Mouse (Mus musculus): ENCODE results near the gene Eef1akmt3. TPM values are rescaled to one million over a fixed set of nuclear protein-coding genes. Genes with fewer than 3 reads are reported as not detected.
"Not testable (repeated sequence)": the region's sequence is repeated elsewhere in the genome, so short reads cannot be mapped to it uniquely, and the experiment has no call there.

The Eef1akmt3 gene
- total RNA-seq, 2 experiments from 2014 or later, result not detected

DNA sequence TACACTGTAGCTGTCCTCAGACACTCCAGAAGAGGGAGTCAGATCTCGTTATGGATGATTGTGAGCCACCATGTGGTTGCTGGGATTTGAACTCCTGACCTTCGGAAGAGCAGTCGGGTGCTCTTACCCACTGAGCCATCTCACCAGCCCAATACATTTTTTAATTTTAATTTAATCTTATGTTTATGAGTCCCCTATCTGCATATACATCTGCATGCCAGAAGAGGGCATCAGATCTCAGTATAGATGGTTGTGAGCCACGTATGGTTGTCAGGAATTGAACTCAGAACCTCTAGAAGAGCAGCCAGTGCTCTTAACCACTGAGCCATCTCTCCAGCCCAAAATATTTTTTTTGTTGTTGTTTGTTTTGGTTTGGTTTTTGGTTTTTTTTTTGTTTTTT is 31.0 kb upstream of the Eef1akmt3 start:
- not testable (repeated sequence) for ATAC-seq (replicated peaks; ENCODE audit: poor library complexity, severe bottlenecking)

DNA sequence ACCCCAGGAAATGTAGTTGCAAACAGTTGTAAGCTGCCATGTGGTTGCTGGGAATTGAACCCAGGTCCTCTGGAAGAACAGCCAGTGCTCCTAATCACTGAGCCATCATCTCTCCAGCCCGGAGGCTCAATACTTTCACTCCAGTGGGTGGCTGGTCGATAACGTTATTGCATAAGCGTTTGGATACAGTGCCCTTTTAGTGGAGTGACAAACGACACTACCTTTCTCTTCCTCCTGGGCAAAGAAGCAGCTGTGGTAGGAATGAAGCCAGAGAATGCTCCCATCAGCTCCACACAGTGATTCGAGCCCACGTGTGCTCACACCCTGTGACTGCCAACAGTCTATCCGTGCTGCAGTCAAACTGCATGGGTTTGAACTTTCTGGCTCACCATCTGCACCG is 29.9 kb upstream of the Eef1akmt3 start:
- no peak for ATAC-seq (replicated peaks; ENCODE audit: poor library complexity, severe bottlenecking)

DNA sequence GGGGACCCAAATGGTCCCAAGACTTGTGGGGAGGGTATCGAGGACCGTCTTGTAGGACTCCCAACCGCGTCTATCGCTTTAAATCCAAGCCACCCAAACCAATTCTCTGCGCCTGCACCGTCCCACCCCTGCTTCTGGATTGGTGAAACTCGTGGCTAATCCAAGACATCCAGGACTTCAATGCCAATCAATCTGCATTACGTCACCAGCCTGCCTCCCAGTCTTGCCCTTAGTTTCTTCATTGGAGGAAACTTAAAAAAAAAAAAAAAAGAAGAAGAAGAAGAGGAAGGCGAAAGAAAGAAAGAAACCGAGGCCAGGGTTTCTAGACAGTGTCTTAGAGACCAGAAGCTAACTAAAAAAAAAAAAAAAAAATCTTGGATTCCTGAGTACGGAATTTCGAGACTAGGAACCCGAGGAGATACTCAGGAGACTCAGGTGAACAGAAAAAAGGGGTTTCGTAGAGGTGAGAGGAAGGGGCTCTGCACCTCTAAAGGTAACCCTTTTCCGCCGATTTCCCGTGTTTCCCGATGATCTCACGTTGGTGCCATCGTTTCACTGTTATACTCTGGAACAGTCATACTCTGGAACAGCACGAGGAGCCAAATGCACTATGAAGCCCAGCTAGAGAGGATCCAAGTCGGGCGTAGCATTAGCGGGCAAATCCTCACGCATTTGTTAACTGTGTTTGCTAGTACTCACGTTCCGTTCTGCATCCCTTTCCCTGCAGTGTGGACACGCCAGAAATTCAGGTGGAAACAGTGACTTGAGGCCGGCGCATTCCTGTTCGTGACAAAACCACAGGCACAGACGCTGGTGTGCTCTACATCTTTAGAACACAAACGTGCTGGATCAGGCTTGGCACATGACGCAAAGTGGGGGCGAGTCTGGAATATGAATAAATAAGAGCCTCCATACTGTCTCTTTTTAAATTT is 29.1 kb upstream of the Eef1akmt3 start, which contains the start of gene Tspan31:
Gene Tspan31 (minus strand): TSS at position 75 of the 932 bp plus-strand sequence.
- peak; percentile 73 for ATAC-seq (replicated peaks; ENCODE audit: poor library complexity, severe bottlenecking)

DNA sequence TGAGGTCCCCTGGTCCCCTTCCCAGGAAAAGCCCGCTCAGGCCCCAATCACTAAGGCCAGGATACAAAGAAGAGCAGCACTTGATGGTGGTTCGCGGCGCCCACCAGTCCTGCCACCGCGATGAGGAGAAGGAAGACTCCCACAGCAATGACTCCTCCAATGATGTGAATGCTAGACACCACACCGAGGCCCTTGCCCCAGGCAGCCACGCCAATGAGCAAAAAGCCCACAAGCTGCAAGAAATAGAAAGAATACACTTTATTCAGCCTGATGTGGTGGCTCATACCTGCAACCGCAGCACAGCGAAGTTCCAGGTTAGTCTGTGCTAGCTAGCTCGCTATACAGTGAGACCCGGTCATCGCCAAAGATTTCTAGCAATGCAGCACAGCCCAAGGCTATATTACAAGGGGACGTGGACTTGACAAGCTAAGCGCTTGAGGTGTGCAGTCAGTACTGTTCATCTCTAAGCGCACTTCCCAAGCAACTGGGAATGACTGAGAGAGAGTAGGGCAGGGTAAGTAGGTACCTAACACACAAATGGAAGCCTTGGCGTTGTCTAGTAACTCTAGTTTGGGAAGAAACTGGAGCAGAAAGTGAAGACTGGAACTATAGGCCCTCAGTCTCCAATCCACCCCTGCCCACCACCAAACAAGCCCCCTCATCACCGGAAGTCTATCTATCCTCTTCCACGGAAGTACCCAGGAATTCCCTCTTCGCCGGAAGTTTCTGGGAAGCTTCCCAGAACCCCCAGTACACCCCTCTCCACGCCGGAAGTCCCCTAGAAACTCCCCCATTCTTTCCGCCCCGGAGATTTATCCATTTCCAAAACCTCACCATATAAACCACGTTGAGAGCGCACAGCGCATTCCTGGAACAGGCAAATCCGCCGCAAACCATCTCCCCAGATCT is 28.2 kb upstream of the Eef1akmt3 start:
- ATAC-seq (replicated peaks; ENCODE audit: poor library complexity, severe bottlenecking), result no peak

DNA sequence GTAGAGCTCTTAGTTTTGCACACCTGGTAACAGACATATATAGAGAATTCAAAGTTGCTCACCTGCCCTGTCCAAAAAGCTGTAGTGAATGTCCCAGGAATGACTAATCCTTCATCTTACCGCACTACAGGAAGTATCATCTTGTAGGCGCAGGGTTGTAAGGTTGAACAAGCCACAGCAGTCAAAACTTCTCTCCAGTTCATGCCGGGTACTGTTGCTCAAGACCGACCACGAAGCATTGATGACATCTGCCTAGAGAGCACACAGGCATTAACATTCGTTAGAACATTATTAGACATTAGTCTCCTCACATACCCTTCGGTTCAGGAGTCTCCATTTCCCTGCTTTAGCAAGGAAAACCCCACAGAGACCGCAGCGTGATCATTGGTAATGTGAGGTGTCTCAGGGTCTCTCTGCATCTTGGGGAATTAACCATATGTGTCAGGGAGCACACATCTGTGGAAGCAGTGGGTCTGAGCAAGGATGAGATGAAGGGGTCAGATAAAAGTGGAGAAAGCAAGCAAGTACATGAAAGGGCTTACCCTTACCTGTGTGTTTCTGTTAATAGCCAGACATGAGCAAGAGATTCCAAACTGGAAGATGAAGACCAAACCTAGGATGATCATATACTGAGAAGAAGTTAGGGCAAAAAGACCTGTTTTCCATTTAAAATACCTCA is 27.2 kb upstream of the Eef1akmt3 start:
- ATAC-seq (replicated peaks; ENCODE audit: poor library complexity, severe bottlenecking), result peak; percentile 41

DNA sequence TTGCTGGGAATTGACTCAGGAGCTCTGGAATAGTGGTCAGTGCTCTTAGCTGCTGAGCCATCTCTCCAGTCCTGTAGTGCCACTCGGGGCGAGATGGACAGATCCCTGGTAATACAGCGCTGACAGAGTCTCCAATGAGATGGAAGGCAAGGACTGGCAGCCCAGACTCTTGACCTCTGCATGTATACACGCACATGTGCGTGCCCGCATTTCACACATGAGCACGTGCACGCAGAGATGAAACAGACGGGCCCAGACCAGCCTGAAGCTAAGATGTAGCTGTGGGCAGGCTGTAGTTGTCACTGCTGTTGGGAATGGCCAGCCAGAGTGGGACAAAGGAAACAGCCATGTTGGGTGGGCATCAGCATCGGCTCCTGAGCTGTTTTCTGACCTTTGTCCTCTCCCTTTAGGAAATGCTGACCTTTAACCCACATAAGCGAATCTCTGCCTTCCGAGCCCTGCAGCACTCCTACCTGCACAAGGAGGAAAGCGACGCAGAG is 25.3 kb upstream of the Eef1akmt3 start:
- ATAC-seq (replicated peaks; ENCODE audit: poor library complexity, severe bottlenecking), result no peak

DNA sequence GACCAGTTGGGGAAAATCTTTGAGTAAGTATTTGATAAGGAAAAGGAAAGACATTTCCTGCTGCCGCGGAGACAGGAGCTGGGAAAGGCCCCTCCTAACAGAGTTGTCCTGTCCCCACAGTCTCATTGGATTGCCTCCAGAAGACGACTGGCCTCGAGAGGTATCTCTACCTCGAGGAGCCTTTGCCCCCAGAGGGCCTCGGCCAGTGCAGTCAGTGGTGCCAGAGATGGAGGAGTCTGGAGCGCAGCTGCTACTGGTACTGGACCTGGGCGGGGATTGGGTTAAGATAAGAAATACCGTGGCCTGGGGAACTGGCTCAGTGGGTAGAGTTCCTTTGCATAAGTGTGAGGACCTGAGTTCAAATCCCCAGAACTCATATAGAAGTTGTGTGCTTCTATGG is 24.7 kb upstream of the Eef1akmt3 start:
- no peak for ATAC-seq (replicated peaks; ENCODE audit: poor library complexity, severe bottlenecking)

DNA sequence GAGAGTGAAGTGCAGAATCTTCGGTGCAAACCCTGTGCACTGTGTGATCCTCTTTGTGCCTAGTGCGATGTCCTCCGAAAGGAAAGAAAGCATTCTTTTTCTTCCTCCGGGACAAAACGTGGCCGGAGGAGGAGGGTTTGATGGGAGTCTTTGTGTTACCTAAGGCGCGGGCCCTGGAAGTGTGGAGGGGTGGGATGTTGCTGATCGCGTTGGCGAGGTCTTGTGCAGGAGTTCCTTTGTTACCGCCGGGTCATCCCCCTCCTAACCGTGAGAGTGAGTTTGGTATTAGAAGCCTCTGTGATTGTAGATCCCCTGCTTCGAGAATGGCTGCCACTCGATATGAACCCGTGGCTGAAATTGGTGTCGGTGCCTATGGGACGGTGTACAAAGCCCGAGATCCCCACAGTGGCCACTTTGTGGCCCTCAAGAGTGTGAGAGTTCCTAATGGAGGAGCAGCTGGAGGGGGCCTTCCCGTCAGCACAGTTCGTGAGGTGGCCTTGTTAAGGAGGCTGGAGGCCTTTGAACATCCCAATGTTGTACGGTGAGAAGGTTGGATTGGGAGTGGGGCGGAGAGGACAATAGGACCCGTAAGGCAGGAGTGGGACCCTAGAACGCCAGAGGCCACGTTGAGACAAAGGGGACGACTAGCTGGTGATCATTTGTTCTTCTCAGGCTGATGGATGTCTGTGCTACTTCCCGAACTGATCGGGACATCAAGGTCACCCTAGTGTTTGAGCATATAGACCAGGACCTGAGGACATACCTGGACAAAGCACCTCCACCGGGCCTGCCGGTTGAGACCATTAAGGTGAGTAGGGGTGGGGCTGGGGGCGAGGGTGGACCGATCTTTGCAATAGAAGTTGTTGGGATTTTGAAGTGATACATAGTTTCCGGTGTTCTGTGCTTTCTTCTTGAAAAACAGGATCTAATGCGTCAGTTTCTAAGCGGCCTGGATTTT is 22.9 kb upstream of the Eef1akmt3 start:
- no peak for ATAC-seq (replicated peaks; ENCODE audit: poor library complexity, severe bottlenecking)

DNA sequence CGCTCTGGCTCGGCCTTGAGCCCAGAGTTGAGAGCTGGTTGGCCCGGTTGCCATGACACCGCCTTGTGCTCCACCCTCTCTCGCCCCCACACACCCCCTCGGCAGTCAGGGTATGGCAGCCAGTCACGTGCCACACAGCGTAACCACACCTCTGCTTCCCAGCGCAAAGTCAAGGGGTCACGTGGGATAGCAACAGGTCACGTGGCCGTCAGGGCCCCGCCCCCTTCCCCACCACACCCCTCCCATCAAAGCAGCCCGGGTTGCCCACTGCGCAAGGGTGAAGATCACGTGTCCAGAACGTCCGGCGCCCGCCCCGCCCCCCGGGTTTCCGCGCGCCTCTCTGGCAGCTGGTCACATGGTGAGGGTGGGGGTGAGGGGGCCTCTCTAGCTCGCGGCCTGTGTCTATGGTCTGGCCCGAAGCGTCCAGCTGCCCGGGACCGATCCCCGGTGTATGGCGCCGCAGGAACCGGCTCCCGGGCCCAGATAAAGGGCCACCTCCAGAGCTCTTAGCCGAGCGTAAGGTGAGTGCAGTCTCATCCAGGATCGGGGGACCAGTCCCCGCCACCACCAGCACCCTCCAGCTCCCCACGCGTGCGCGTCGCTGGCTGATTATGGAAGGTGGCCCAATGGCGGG is 22.0 kb upstream of the Eef1akmt3 start, which contains the start of gene Cdk4:
Gene Cdk4 (plus strand): TSS at position 296 of the 634 bp plus-strand sequence.
- peak; percentile 69 for ATAC-seq (replicated peaks; ENCODE audit: poor library complexity, severe bottlenecking)

DNA sequence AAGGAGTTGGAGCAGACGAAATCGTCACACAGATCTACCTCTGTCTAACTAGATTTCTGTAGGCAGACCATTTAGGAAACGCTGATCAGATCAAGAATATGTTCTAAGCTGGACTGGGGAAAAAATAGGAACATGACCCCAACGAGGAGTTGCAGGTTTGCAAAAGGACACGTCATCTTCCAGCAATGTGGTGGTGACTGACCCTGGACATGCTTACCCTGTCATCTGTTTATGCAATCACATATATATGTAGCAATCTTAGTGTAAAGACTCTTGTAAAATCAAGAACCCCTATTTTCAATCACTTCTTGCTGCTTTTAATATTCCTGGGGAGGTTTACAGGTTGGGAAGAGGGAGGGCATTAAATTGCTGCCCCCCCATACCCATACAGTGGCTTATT is 21.2 kb upstream of the Eef1akmt3 start:
- ATAC-seq (replicated peaks; ENCODE audit: poor library complexity, severe bottlenecking), result peak; percentile 57

DNA sequence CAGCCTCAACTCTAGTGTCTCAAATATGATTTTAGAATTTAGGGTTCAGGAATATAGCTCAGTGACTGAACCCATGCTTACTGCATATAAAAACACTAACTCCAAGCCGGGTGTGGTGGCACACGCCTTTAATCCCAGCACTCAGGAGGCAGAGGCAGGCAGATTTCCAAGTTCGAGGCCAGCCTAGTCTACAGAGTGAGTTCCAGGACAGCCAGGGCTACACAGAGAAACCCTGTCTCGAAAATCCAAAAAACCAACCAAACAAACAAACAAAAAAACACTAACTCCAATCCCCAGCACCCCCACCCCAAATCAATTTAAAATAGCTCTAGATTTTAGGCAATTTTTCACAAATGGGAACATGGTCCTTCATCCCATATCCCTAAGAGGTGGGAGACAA is 20.8 kb upstream of the Eef1akmt3 start:
- ATAC-seq (replicated peaks; ENCODE audit: poor library complexity, severe bottlenecking), result not testable (repeated sequence)

DNA sequence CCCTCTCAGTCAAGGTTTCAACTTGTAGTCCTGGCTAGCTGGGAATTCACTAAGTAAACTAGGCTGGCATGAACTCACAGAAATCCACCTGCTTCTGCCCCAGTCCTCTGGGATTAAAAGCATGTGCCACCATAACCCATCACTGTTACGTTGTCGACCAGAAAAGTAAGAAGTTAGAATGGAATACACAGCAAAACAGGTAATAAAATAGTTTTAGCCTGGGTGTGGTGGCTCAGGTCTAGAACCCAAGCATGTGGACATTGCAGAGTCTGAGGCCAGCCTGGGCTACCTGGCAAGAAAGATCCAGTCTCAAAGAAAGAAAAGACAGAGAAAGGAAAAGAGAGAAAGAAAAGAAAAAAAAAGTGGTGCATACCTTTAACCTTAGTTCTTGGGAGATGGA is 20.2 kb upstream of the Eef1akmt3 start:
- no peak for ATAC-seq (replicated peaks; ENCODE audit: poor library complexity, severe bottlenecking)

DNA sequence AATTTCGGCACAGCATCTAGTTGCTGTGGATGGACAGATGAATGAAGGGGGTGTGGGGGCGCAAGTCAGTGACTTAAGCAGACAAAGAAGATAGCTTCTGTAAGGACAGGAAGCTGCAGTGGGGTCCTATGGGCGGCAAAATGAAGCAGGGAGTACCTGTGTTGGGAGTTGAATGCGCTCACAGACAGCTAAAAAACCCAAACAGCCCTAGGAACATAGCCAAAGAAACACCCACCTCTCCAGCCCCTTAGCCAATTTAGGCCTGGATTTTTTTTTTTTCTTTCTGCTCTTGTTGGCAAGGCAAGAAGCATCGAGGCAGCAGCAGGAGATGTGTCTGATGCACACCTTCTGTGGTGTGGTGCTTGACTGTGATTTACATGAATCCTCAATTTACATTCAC is 19.8 kb upstream of the Eef1akmt3 start:
- no peak for ATAC-seq (replicated peaks; ENCODE audit: poor library complexity, severe bottlenecking)

DNA sequence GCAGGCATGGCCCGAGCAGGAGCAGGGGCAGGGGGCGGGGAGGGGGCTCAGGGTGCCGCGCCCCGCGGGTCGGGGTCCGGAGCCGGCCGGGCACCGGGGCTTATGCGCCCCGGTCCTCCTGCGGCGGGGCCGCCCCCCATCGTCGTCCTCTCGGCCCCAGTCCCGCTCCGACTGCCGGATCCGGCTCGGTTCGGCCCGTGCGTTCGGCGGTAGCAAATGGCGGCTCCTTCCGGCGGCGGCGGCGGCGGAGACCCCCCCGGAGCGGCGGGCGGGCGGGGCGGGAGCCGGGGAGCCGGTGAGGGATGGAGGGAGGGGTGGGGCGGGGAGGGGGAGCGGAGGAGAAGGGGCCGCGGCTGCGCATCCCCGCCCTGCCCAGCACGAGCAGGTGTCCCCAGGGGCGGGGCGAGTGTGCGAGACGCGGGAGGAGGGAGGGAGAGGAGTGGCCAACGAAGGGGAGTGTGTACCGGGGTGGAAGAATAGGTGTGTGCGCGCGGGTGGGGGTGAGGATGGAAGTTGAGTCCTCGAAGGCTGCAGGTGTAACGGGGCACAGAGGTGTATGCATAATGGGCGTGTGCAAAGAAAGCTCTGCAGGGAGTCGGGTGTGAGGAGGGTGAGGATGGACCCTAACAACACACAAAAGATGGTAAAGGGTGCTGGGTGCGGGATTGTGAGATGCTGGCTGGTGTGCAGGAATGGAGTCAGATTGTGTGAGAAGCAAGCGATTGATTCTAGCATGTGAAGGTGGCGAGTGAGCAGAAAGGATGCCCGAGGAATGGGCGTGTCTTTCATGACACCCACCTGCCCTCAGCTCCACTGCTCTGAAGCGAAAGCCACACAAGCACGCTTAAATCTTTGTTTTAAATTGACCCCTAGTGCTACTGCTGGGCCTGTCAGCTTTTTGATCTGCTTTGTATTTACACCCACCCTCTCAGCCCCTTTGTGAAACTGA is 18.9 kb upstream of the Eef1akmt3 start, which contains the start of gene March9:
Gene March9 (minus strand): TSS at position 217 of the 949 bp plus-strand sequence.
- ATAC-seq (replicated peaks; ENCODE audit: poor library complexity, severe bottlenecking), result no peak

DNA sequence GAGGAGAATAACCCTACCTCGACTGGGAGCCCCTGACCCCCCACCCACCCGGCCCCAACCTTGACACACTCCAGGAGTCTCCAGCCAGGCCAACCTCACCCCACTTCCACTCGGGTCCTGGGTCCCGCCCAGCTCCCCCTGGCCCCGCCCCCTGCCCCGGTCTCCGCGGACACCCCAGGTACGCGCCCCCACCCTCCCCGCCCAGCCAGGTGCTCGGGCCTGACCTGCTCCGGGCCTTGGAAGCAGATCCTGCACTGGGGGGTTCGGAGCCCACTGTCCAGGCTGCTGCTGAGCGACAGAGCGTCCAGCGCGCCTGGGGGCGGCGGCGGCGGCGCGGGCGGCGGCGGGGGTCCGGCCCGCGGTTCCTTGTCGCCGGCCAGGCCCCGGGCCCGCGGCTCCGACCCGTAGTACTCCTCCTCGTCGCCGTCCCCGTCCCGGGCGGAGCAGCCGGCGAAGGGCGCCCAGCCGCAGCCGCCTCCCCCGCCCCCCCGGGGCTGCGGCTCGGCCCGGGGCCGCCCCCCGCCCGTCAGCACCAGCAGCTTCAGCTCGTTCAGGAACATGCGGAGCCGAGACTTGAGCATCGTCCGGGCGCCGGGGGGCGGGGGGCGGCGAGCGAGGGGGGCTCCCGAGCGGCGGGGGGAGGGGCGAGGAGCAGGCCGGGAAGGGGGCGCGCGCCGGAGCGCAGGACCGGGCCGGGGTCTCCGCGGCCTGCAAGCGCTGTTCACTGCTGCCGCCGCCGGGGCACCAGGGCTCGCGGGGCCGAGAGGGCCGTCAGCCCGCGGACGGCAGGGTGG is 18.1 kb upstream of the Eef1akmt3 start:
- no peak for ATAC-seq (replicated peaks; ENCODE audit: poor library complexity, severe bottlenecking)

DNA sequence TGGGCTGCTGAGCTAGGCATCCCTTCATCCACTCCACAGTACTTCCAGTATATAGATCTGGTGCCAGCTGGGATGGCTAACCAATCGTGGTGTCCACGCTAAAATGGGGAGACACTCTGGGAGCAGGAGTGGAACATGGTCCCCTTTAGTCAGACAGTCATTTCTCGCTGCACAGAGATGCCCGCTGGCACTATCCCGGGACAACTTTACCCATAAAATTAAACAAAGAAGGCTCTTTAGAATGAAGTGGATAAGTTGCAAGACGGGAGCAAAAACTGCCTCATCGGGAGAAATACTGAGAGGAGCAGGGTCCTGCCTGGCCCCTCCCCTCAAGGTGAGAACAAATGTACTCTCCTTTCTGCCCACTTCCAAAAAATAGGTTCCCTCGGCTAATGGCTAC is 17.4 kb upstream of the Eef1akmt3 start:
- no peak for ATAC-seq (replicated peaks; ENCODE audit: poor library complexity, severe bottlenecking)

DNA sequence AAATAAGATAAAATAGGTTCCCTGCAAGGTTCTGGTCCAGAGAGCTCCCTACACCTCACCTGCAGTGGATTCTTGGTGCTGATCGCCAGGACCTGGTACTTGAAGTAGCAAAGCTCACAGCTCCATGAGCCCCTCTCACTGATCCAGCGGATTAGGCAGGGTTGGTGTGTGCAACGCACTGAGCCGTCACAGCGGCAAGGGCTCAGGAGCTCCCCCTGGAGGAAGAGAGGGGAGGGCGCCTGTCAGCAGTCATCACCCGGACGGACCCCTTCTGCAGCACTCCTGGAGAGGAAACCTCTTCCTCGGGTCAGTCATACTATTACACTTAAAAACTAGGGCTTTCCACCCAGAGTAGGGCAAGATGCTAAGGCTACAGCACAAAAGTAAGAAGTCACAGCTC is 16.8 kb upstream of the Eef1akmt3 start:
- ATAC-seq (replicated peaks; ENCODE audit: poor library complexity, severe bottlenecking), result peak; percentile 72

Measured in granulocyte monocyte progenitor cell, adult 5-6 weeks (primary cell).